12 mouse cellular contexts compared by ENCODE assay signal in genomic region chr9:22468899-22469259, GRCm38 (mm10). TPM values are rescaled to one million over a fixed set of nuclear protein-coding genes. Genes with fewer than 3 reads are reported as not detected.
DNase-seq lines count a peak whose midpoint lies in the region; ATAC-seq and TF ChIP-seq lines count a peak whose summit lies in the region.
"Had no signal": no experiment of that assay in that cellular context is flagged by ENCODE, and none has a peak within 500 bp of the region (broad histone marks: within the 10 kb centered on the region; RNA-seq: fewer than 3 reads in every experiment).

No protein-coding gene starts in this region.

- no peak overlapping the region for H3K9ac ChIP-seq in embryonic facial prominence, embryonic 13.5 days
- no peak overlapping the region for H3K9ac ChIP-seq in kidney, embryonic 16.5 days (replicated peaks; ENCODE audit: low read length)
- no peak overlapping the region for H3K9ac ChIP-seq in stomach, embryonic 16.5 days (ENCODE audit: low read length)
- H3K9ac ChIP-seq in stomach, postnatal 0 days (ENCODE audit: low read length) = no peak overlapping the region

- H3K4me3 ChIP-seq in embryonic facial prominence, embryonic 13.5 days = no peak overlapping the region; the same call in 1 of the 2 replicates
- no peak overlapping the region; the same call in 1 of the 2 replicates for H3K4me3 ChIP-seq in embryonic facial prominence, embryonic 10.5 days
- H3K4me3 ChIP-seq in kidney, embryonic 16.5 days (ENCODE audit: low read length) = no peak overlapping the region
- H3K4me3 ChIP-seq in stomach, embryonic 16.5 days (replicated peaks; ENCODE audit: low read length) = no peak overlapping the region
- no peak overlapping the region for H3K4me3 ChIP-seq in stomach, postnatal 0 days (ENCODE audit: low read depth, low read length)
- H3K4me3 ChIP-seq in thymus, adult 2 months (ENCODE audit: control insufficient read depth, insufficient read depth, low read length) = no peak overlapping the region

- no peak for ATAC-seq in embryonic facial prominence, embryonic 13.5 days (ENCODE audit: insufficient number of reproducible peaks, insufficient read depth, low FRiP score, low TSS enrichment, low read depth)
- no peak for ATAC-seq in kidney, embryonic 16.5 days (ENCODE audit: low FRiP score, low TSS enrichment)
- no peak for ATAC-seq in stomach, embryonic 16.5 days (ENCODE audit: insufficient read depth, low FRiP score)
- ATAC-seq in stomach, postnatal 0 days (ENCODE audit: low FRiP score, low TSS enrichment) = no peak

- peaks cover 6% of the 10 kb centered on the region for H3K36me3 ChIP-seq in embryonic facial prominence, embryonic 13.5 days
- peaks cover 22% of the 10 kb centered on the region for H3K36me3 ChIP-seq in embryonic facial prominence, embryonic 10.5 days (replicated peaks)
- H3K36me3 ChIP-seq in kidney, embryonic 16.5 days (ENCODE audit: insufficient read depth, low read length) = peaks cover 6% of the 10 kb centered on the region; the same call in 1 of the 2 replicates
- no peaks in the 10 kb centered on the region for H3K36me3 ChIP-seq in stomach, embryonic 16.5 days (ENCODE audit: control insufficient read depth, insufficient read depth, low read length)
- no peaks in the 10 kb centered on the region; the same call in 1 of the 2 replicates for H3K36me3 ChIP-seq in stomach, postnatal 0 days (ENCODE audit: control insufficient read depth, insufficient read depth, low read length)
- H3K36me3 ChIP-seq in thymus, adult 2 months (ENCODE audit: control insufficient read depth, insufficient read depth, low read length) = no peaks in the 10 kb centered on the region

- no peak for DNase-seq in embryonic facial prominence, embryonic 10.5 days (ENCODE audit: low spot score)
- DNase-seq in kidney, postnatal 10 days = no peak
- DNase-seq in stomach, postnatal 0 days (ENCODE audit: low spot score) = no peak
- no peak for DNase-seq in urinary bladder, adult 2 months (ENCODE audit: low spot score)
- DNase-seq in thymus, adult 2 months = no peak

- no peaks in the 10 kb centered on the region for H3K9me3 ChIP-seq in embryonic facial prominence, embryonic 13.5 days
- H3K9me3 ChIP-seq in embryonic facial prominence, embryonic 10.5 days = no peaks in the 10 kb centered on the region
- H3K9me3 ChIP-seq in kidney, embryonic 16.5 days (ENCODE audit: low read length) = no peaks in the 10 kb centered on the region
- no peaks in the 10 kb centered on the region for H3K9me3 ChIP-seq in stomach, embryonic 16.5 days (replicated peaks; ENCODE audit: control insufficient read depth, low read length)
- H3K9me3 ChIP-seq in stomach, postnatal 0 days (ENCODE audit: control insufficient read depth, low read length) = no peaks in the 10 kb centered on the region
- H3K9me3 ChIP-seq: heart, embryonic 15.5 days; limb, embryonic 15.5 days had no signal

- no peak for TF ChIP-seq EP300 in stomach, postnatal 0 days (optimal IDR thresholded peaks at IDR 0.05)

- TF ChIP-seq CTCF in stomach, postnatal 0 days (IDR thresholded peaks at IDR 0.05; ENCODE audit: low read depth) = no peak
- no peak for TF ChIP-seq CTCF in thymus, adult 2 months (IDR thresholded peaks at IDR 0.05; ENCODE audit: borderline replicate concordance, control insufficient read depth, extremely low read depth, insufficient read depth, low read length, poor library complexity)

- 77% methylated on average over 8 of the region's 8 CpGs for WGBS in embryonic facial prominence, embryonic 13.5 days
- 73% methylated on average over 8 of the region's 8 CpGs for WGBS in embryonic facial prominence, embryonic 10.5 days
- 79% methylated on average over 8 of the region's 8 CpGs for WGBS in kidney, embryonic 16.5 days
- 74% methylated on average over 8 of the region's 8 CpGs for WGBS in stomach, embryonic 16.5 days
- WGBS in stomach, postnatal 0 days = 81% methylated on average over 8 of the region's 8 CpGs
- 71% methylated on average over 8 of the region's 8 CpGs for WGBS in thymus, adult 2 months

- H3K4me2 ChIP-seq in embryonic facial prominence, embryonic 13.5 days = peak overlapping the region; percentile 74; the same call in 1 of the 2 replicates
- peak overlapping the region; percentile 71; the same call in 1 of the 2 replicates for H3K4me2 ChIP-seq in kidney, embryonic 16.5 days (replicated peaks; ENCODE audit: low read depth, low read length)
- H3K4me2 ChIP-seq in stomach, embryonic 16.5 days (ENCODE audit: low read depth, low read length) = peak overlapping the region; percentile 69
- no peak overlapping the region for H3K4me2 ChIP-seq in stomach, postnatal 0 days (replicated peaks; ENCODE audit: low read depth)

- H3K4me1 ChIP-seq in embryonic facial prominence, embryonic 13.5 days = peaks cover 3% of the 10 kb centered on the region; the same call in 1 of the 2 replicates
- peaks cover 8% of the 10 kb centered on the region for H3K4me1 ChIP-seq in embryonic facial prominence, embryonic 10.5 days
- 0 out of 2 replicates have a peak, but pooled peaks cover 3% of the 10 kb centered on the region for H3K4me1 ChIP-seq in kidney, embryonic 16.5 days (ENCODE audit: insufficient read depth, low read length)
- H3K4me1 ChIP-seq in stomach, embryonic 16.5 days (ENCODE audit: control insufficient read depth, insufficient read depth, low read length) = peaks cover 5% of the 10 kb centered on the region; the same call in 1 of the 2 replicates
- no peaks in the 10 kb centered on the region for H3K4me1 ChIP-seq in stomach, postnatal 0 days (replicated peaks; ENCODE audit: control insufficient read depth, insufficient read depth)
- no peaks in the 10 kb centered on the region for H3K4me1 ChIP-seq in thymus, adult 2 months (replicated peaks; ENCODE audit: control insufficient read depth, insufficient read depth, low read length)

- no peaks in the 10 kb centered on the region for H3K27me3 ChIP-seq in embryonic facial prominence, embryonic 13.5 days
- H3K27me3 ChIP-seq in embryonic facial prominence, embryonic 10.5 days (replicated peaks; ENCODE audit: low read depth, poor library complexity, severe bottlenecking) = no peaks in the 10 kb centered on the region
- H3K27me3 ChIP-seq in kidney, embryonic 16.5 days (ENCODE audit: insufficient read depth, low read length) = no peaks in the 10 kb centered on the region
- H3K27me3 ChIP-seq in stomach, embryonic 16.5 days (ENCODE audit: control insufficient read depth, insufficient read depth, low read length) = no peaks in the 10 kb centered on the region
- H3K27me3 ChIP-seq in stomach, postnatal 0 days (ENCODE audit: control insufficient read depth, insufficient read depth, low read length) = no peaks in the 10 kb centered on the region
- no peaks in the 10 kb centered on the region for H3K27me3 ChIP-seq in thymus, adult 2 months (ENCODE audit: control insufficient read depth, insufficient read depth, low read length)
- H3K27me3 ChIP-seq: heart, embryonic 15.5 days; limb, embryonic 15.5 days had no signal

- no peak for TF ChIP-seq POLR2A in thymus, adult 2 months (IDR thresholded peaks at IDR 0.05; ENCODE audit: control insufficient read depth, extremely low read depth, insufficient read depth, low read length, poor library complexity)

- no peak overlapping the region for H3K27ac ChIP-seq in embryonic facial prominence, embryonic 13.5 days
- H3K27ac ChIP-seq in embryonic facial prominence, embryonic 10.5 days (replicated peaks) = no peak overlapping the region
- no peak overlapping the region for H3K27ac ChIP-seq in kidney, embryonic 16.5 days (ENCODE audit: low read length)
- no peak overlapping the region for H3K27ac ChIP-seq in stomach, embryonic 16.5 days (ENCODE audit: low read length)
- no peak overlapping the region for H3K27ac ChIP-seq in stomach, postnatal 0 days (replicated peaks)
- no peak overlapping the region for H3K27ac ChIP-seq in thymus, adult 2 months (ENCODE audit: control insufficient read depth, insufficient read depth, low read length)

RNA-seq across cellular contexts. Expression of gene Rp9, which starts 0.7 kb away (rescaled TPM):
- polyA plus RNA-seq in embryonic facial prominence, embryonic 13.5 days (2015; fragmentation: Nextera tagmentation; extraction: Ambion mirVana) = 68.3 and 79.5 TPM in 2 replicates
- polyA plus RNA-seq in embryonic facial prominence, embryonic 10.5 days (2016; fragmentation: Nextera tagmentation; extraction: Ambion mirVana) = 46.9 and 51.0 TPM in 2 replicates
- 56.0 and 64.3 TPM in 2 replicates for polyA plus RNA-seq in kidney, embryonic 16.5 days (2015; fragmentation: Nextera tagmentation; extraction: Ambion mirVana)
- 51.8 and 56.8 TPM in 2 replicates for polyA plus RNA-seq in stomach, embryonic 16.5 days (2015; fragmentation: Nextera tagmentation; extraction: Ambion mirVana)
- polyA plus RNA-seq in stomach, postnatal 0 days (2015; fragmentation: Nextera tagmentation; extraction: Ambion mirVana) = 62.1 and 65.0 TPM in 2 replicates
- polyA plus RNA-seq in urinary bladder, adult 2 months (2012; rRNA removed) = 58.9 and 68.6 TPM in 2 replicates
- polyA plus RNA-seq in thymus, adult 2 months (2012; rRNA removed) = 124 and 176 TPM in 2 replicates

RNA-seq across cellular contexts. Expression of gene Bbs9, which starts 6.6 kb away (rescaled TPM):
- polyA plus RNA-seq in embryonic facial prominence, embryonic 13.5 days (2015; fragmentation: Nextera tagmentation; extraction: Ambion mirVana) = 13.8 and 14.8 TPM in 2 replicates
- polyA plus RNA-seq in embryonic facial prominence, embryonic 10.5 days (2016; fragmentation: Nextera tagmentation; extraction: Ambion mirVana) = 11.9 and 12.9 TPM in 2 replicates
- 12.2 and 15.7 TPM in 2 replicates for polyA plus RNA-seq in kidney, embryonic 16.5 days (2015; fragmentation: Nextera tagmentation; extraction: Ambion mirVana)
- polyA plus RNA-seq in stomach, embryonic 16.5 days (2015; fragmentation: Nextera tagmentation; extraction: Ambion mirVana) = 11.5 and 12.2 TPM in 2 replicates
- polyA plus RNA-seq in stomach, postnatal 0 days (2015; fragmentation: Nextera tagmentation; extraction: Ambion mirVana) = 4.0 and 5.8 TPM in 2 replicates
- 14.3 TPM in 2 replicates for polyA plus RNA-seq in urinary bladder, adult 2 months (2012; rRNA removed)
- 19.1 and 21.4 TPM in 2 replicates for polyA plus RNA-seq in thymus, adult 2 months (2012; rRNA removed)

RNA-seq across cellular contexts. Expression of gene Gm17545, which starts 14.8 kb away (rescaled TPM):
- not detected in 2 replicates for polyA plus RNA-seq in embryonic facial prominence, embryonic 13.5 days (2015; fragmentation: Nextera tagmentation; extraction: Ambion mirVana)
- not detected in 2 replicates for polyA plus RNA-seq in embryonic facial prominence, embryonic 10.5 days (2016; fragmentation: Nextera tagmentation; extraction: Ambion mirVana)
- not detected in 2 replicates for polyA plus RNA-seq in kidney, embryonic 16.5 days (2015; fragmentation: Nextera tagmentation; extraction: Ambion mirVana)
- not detected in 2 replicates for polyA plus RNA-seq in stomach, embryonic 16.5 days (2015; fragmentation: Nextera tagmentation; extraction: Ambion mirVana)
- not detected in 2 replicates for polyA plus RNA-seq in stomach, postnatal 0 days (2015; fragmentation: Nextera tagmentation; extraction: Ambion mirVana)
- polyA plus RNA-seq in urinary bladder, adult 2 months (2012; rRNA removed) = not detected in 2 replicates
- not detected in 2 replicates for polyA plus RNA-seq in thymus, adult 2 months (2012; rRNA removed)
- polyA plus RNA-seq: forebrain, embryonic 14.5 days; heart, embryonic 15.5 days; limb, embryonic 15.5 days; stomach, embryonic 14.5 days had no signal

RNA-seq across cellular contexts. Expression of gene 9530077C05Rik, which starts 57.6 kb away (rescaled TPM):
- polyA plus RNA-seq in embryonic facial prominence, embryonic 13.5 days (2015; fragmentation: Nextera tagmentation; extraction: Ambion mirVana) = 3.1 and 4.4 TPM in 2 replicates
- polyA plus RNA-seq in embryonic facial prominence, embryonic 10.5 days (2016; fragmentation: Nextera tagmentation; extraction: Ambion mirVana) = 6.2 and 6.8 TPM in 2 replicates
- 4.3 and 4.8 TPM in 2 replicates for polyA plus RNA-seq in kidney, embryonic 16.5 days (2015; fragmentation: Nextera tagmentation; extraction: Ambion mirVana)
- polyA plus RNA-seq in stomach, embryonic 16.5 days (2015; fragmentation: Nextera tagmentation; extraction: Ambion mirVana) = 4.4 and 5.3 TPM in 2 replicates
- polyA plus RNA-seq in stomach, postnatal 0 days (2015; fragmentation: Nextera tagmentation; extraction: Ambion mirVana) = 2.2 and 2.8 TPM in 2 replicates
- 3.3 and 3.5 TPM in 2 replicates for polyA plus RNA-seq in urinary bladder, adult 2 months (2012; rRNA removed)
- 1.9 and 2.1 TPM in 2 replicates for polyA plus RNA-seq in thymus, adult 2 months (2012; rRNA removed)
